Mouse (Mus musculus) left cerebral cortex, postnatal 25 days (tissue): ENCODE measurements around the gene Serpina1d. TPM values are rescaled to one million over a fixed set of nuclear protein-coding genes. Genes with fewer than 3 reads are reported as not detected.
"Not testable (repeated sequence)": the region's sequence is repeated elsewhere in the genome, so short reads cannot be mapped to it uniquely, and the experiment has no call there.

ENCODE experiments used
- DNase-seq, 2 experiments: peaks; one replicate each; pipeline ENCODE4 v3.0.0; 2022; ENCODE audit warnings: low spot score in 2 of 2, mixed read lengths in 1 of 2
- intact Hi-C: fragments of 180-260 bp; cut with DNase I; formaldehyde crosslinking; loops from one replicate; pipeline ENCODE4 v1.15.1; 2025
- total RNA-seq, 2 experiments: library from RNA; stranded (reverse); gene quantifications; 2 replicates each; pipeline ENCODE4 v1.2.3; 2021

The Serpina1d gene
- total RNA-seq = not detected

DNA sequence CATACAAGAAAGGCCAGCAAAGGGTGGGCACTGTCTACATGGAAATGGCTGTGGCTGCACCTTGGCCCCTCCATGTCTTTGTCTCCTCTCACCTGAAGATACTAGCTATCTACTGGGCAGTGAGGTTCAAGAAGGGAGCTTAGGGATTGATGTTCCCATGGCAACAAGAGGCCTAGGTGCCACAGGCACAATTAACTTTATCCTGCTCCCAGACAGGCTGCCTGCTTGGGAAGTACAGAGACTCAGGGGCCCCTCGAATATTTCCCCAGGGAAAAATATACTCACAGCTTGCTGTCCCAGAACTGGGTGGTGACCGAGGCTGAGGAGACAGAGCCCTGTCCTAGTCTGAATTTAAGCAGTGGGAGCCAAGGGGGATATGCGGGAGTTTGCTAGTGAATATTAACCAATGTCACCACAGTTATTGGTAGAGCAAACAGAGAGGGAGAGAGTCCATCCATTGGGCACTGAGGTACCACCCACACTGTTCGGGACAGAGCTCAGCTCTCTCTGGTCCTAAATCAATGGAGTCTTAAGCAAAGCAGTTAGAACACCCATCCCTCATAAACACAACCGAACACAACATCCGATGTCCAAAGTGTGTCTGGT is at the start of gene Serpina1d:
Gene Serpina1d, minus strand, starts transcription at position 347 of the 606 bp plus-strand sequence.
- intact Hi-C loops = not testable (repeated sequence)

DNA sequence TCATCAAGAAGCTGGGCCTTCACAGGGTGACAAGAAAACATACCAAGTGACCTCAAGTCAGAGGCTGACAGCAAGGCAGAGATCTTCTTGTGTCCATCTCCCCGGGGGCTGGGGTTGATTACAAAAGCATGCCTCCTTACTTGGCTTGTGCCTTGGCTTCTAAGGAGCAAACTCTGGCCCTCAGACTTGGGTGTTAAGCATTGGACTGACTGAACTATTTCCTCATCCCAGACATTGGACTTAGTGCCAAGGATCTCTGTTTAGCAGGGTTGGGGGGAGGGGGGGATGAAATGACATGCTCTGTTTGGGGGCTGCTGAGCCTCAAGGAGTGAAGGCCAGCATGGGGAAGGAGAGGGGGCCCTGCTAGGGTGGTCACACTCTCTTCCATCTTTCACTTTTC is 2.8 kb downstream of the Serpina1d start:
- DNase-seq, intact Hi-C loops: not testable (repeated sequence)

More for the DNA sequence above, at the start of gene Serpina1d:
- DNase-seq = not testable (repeated sequence)

DNA sequence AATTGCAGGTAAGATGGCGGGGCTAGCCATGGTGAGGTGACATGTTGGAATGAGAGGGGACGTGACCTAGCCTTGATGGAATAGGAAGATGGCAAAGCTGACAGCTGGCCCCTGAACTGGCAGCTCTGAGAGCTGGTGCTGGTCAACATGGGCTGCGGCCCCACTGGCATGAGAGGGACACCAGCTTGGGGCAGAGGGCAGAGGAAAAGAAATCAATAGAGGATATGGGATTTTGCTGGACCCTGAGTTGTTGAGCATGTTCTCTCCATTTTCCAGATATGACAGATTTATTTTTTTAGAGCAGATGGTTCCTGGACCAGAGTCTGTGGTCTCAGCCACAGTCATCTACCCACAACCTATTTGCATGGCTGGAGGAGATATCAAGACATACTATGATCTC is 10.3 kb downstream of the Serpina1d start:
- intact Hi-C loops, DNase-seq: not testable (repeated sequence)

DNA sequence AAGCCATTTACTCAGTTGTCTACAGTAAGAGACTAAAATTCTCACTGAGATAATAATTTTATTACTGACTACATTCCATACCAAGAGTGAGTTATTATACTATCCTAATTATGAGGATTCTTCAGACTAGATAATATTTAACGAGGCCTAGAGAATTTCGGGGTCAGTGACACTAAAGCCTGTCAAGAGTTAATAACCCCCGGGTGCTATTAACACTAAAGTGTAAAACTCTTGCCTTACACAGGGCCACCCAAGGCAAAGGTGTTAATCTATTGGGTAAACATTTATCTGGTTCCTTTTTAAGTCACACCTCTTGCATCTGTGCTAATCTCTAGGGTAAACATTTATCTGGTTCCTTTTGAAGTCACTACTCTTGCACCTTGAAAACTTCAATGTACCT is 13.1 kb downstream of the Serpina1d start:
- DNase-seq, intact Hi-C loops: not testable (repeated sequence)

DNA sequence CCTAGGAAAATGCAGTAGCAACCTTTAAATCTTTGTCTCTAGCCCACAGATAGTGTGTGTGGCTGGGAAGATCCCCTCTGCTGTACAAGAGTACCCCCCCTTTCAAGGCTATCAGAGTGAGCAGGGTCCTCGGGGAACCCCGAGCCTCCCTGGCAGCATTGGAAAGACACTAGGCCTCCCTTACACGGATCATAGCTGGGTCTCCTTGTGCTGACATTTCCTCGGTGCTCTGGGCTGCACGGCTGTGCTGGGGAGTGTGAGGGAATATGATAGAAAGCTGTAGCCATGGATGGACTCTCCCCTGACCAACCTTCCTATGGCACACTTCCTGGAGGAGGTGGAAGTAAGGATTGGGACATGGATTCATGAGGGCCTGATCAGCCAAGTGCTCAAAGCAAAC is 27.4 kb downstream of the Serpina1d start:
- DNase-seq, intact Hi-C loops: not testable (repeated sequence)

DNA sequence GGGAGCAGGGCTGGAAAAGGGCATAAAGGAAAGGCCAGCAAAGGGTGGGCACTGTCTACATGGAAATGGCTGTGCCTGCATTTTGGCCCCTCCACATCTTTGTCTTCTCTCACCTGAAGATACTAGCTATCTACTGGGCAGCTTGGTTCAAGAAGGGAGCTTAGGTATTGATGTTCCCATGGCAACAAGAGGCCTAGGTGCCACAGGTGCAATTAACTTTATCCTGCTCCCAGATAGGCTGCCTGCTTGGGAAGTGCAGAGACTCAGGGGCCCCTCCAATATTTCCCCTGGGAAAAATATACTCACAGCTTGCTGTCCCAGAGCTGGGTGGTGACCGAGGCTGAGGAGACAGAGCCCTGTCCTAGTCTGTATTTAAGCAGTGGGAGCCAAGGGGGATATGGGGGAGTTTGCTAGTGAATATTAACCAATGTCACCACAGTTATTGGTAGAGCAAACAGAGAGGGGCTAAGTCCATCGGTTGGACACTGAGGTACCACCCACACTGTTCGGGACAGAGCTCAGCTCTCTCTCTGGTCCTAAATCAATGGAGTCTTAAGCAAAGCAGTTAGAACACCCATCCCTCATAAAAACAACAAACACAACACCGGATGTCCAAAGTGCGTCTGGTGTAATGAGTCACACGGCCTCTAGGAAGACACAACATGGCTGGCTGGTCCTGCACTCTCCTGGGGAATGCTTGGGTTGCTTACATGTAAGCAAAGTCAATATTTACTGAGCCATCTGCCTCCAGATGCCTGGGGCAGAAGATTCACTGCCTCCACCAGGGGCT is 35.4 kb downstream of the Serpina1d start:
- intact Hi-C loops = not testable (repeated sequence)

DNA sequence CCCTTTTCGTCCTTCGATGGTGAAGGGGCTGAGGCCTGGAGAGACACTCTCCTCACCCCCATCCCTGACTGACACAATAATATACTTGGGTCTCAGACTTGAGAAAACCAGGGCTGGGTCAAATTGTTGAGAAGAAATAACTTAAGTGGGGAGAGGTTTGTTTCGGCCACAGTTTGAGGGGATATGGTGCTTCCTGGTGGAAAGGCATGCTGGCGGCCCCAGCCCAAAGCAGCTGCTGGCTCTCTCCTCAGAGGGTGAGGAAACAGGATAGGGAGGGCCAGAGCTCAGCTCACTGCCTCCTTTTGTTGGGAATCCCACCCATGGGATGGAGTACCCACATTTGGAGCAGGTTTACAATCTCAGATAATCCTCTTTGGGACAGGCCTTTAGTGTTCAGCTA is 37.8 kb downstream of the Serpina1d start:
- DNase-seq, intact Hi-C loops: not testable (repeated sequence)

More for the DNA sequence above, 35.4 kb downstream of the Serpina1d start:
- DNase-seq = not testable (repeated sequence)

DNA sequence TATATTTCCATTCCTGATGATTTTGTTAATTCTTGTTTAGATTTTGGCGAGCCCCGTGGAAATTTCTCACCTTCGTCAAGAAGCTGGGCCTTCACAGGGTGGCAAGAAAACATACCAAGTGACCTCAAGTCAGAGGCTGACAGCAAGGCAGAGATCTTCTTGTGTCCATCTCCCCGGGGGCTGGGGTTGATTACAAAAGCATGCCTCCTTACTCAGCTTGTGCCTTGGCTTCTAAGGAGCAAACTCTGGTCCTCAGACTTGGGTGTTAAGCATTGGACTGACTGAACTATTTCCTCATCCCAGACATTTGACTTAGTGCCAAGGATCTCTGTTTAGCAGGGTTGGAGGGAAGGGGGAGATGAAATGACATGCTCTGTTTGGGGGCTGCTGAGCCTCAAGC is 38.3 kb downstream of the Serpina1d start:
- DNase-seq, intact Hi-C loops: not testable (repeated sequence)

Other genes with a start within 250 kb of the Serpina1d start
- 10 to 100 TPM; 21.5 to 23.4 TPM for gene Ppp4r4, start 241.3 kb downstream of the Serpina1d start, total RNA-seq
- not detected for gene Serpina10, start 142.1 kb downstream of the Serpina1d start, total RNA-seq
- gene Serpina6, start 116.4 kb downstream of the Serpina1d start, total RNA-seq = not detected
- not detected for gene Serpina16, start 97.5 kb downstream of the Serpina1d start, total RNA-seq
- gene Serpina1f, start 78.1 kb downstream of the Serpina1d start, total RNA-seq = not detected
- not detected for gene Serpina1b, start 56.8 kb upstream of the Serpina1d start, total RNA-seq
- gene Serpina1a, start 90.0 kb upstream of the Serpina1d start, total RNA-seq = not detected
- gene Serpina1c, start 131.3 kb upstream of the Serpina1d start, total RNA-seq = not detected
- not detected for gene Serpina1e, start 185.4 kb upstream of the Serpina1d start, total RNA-seq
- not detected for gene Serpina11, start 216.4 kb upstream of the Serpina1d start, total RNA-seq
- 1 to 10 TPM in 1 of 2 experiments, under 1 TPM in 1; 0.60 to 8.6 TPM for gene Serpina9, start 240.2 kb upstream of the Serpina1d start, total RNA-seq